Mouse (Mus musculus) MN1 (cell line): Measurements from ENCODE around the gene Pfkm.

Source experiments
- DNase-seq: peaks from one replicate; pipeline ENCODE4 v3.0.0-alpha.2; 2016; ENCODE audit warnings: low spot score

Gene Pfkm

DNA sequence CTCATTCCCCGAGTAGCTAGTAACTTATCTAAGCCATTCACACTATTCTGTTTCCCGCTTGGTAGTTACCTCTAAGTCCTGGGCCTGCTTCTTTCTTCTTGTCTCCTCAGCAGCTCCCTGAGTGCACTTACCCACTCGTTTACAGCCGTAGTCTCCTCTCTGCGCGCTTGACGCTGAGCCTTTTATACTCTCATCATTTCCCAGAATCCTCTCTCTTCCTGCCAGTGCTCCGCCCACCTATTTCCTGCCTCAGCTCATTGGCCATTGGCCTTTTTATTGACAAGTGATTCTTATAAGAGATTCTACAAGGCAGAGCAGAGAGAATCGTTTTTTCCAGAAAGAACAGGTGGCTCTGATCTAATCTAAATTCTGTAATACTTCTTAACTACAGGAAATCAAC is 6.1 kb downstream of the Pfkm start:
- no peak for DNase-seq

- DNase-seq = no peak
Observed at GRCm38 (mm10) chr15:98102401-98102800, 10.0 kb downstream of the Pfkm start.

DNA sequence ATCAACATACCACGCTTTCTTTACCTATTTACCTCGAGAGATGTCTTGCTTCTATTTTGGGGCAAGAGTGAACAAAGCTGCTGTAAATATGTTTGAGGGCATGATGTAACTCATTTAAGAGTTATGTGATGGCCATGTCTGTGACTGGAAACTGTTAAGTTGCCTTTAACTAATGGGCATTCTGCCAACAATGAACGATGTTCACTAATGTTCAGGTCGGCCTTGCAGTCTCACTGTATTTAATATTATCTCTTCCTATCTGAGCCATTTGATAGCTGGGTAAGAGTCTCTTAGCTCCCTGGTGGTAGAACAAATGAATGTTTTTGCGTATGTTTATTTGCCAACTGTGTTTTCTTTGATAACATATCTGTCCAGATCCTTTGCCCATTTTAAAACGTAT is 14.1 kb downstream of the Pfkm start:
- peak; percentile 58 for DNase-seq

- no peak for DNase-seq
Observed at GRCm38 (mm10) chr15:98107230-98107629, 14.8 kb downstream of the Pfkm start.

- peak; percentile 37 for DNase-seq
Observed at GRCm38 (mm10) chr15:98107703-98108296, 15.4 kb downstream of the Pfkm start.

- peak; percentile 87 for DNase-seq
Observed at GRCm38 (mm10) chr15:98108297-98109152, 16.1 kb downstream of the Pfkm start.

GRCm38 (mm10) chr15:98111791-98112190 is 19.4 kb downstream of the Pfkm start:
- peak; percentile 80 for DNase-seq

- no peak for DNase-seq
Observed at GRCm38 (mm10) chr15:98114098-98114851, 21.9 kb downstream of the Pfkm start.

DNA sequence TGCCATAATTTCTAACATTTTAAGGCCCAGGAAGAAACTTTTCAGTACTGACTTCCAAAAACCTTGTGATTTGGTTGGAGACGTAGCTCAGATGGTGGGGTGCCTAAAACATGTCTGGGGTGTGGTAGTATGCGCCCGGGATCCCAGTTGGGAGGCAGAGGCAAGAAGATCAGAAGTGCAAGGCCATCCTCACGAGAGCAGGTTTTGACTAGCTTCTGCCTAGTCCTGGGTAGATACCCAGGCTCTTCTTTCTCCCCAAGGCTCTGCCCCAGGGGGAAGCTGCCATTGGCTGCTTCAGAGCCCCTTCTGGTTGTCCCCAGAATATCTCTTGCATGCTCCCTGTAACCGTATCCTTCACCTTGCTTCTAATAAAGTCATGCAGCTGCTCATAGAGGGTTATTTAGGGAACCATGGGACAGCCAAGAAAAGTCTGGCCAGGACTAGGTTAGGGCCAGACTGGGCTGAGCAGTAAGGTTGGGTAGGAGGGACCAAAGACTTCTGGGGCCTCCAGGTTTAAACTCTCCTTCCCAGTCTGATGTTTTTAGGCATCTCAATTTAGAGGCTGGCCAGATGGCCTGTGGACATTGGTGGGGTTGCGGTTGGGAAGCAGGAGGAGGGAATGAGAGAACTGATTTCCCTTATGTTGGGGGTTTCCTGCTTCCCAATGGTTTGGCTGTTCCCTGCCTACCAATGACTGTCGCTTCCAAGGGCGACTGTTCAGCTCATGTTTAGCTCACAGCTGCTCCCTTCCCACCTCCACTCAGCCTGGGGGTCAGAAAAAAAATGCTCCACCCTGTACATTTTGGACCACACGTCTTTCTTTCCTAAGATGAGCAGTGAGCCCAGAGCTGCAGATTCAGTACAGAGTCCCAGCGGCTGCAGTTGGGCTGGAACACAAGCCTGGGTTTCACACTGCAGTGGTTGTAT is 22.7 kb downstream of the Pfkm start:
- DNase-seq = no peak

DNA sequence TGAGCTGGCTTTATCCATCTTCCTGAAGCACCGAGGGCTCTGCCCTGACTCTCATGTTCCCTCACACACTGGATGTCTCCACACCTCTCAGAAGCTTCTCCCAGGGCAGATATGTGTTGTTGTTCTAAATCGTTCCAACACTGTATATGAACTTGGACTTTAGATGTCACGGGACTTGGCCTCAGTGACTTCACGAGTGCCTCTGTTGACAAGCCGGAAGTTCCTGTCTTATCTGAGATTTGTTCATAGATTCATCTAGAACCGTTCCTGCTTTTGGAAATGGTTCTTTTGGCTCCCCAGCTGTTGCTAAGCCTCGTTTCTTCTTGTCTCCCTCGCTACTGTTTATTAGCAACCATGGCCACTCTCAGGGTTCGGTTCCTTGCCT is 23.4 kb downstream of the Pfkm start:
- no peak for DNase-seq

- no peak for DNase-seq
Observed at GRCm38 (mm10) chr15:98116287-98116686, 23.9 kb downstream of the Pfkm start.

DNA sequence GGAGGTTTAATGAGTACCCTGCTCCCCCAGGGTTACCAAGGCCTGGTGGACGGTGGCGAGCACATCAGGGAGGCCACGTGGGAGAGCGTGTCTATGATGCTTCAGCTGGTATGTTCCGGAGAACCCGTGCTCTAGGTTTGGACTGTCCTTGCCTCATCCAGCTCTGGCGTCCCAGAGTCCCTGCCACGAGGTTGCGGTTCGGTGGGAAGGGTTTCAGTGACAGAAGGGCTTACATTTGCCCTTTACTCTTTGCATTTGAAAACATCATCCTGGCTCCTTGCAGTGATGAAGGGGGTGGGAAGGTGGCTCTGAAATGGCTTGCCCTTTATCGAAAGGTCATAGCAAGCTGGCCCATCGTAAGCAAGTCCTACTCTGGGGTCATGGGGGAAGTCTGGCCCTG is 27.0 kb downstream of the Pfkm start:
- no peak for DNase-seq

- no peak for DNase-seq
Observed at GRCm38 (mm10) chr15:98120831-98121230, 28.4 kb downstream of the Pfkm start.

- no peak for DNase-seq
Observed at GRCm38 (mm10) chr15:98131001-98131400, 38.6 kb downstream of the Pfkm start.

DNA sequence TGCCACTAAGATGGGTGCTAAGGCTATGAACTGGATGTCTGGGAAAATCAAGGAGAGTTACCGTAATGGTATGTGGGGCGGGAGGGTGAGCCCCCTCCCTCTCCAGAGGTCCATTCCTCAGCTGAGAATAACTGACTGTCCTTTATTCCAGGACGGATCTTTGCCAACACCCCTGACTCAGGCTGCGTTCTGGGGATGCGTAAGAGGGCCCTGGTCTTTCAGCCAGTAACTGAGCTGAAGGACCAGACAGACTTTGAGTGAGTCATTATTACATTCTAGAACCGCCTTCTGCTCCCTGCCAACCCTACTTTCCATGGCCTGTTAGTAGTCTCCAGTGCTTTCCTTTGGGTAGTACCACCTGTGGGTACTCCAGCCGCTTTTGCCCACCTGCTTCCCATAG is 39.1 kb downstream of the Pfkm start:
- no peak for DNase-seq

- no peak for DNase-seq
Observed at GRCm38 (mm10) chr15:98131942-98132655, 39.7 kb downstream of the Pfkm start.

DNA sequence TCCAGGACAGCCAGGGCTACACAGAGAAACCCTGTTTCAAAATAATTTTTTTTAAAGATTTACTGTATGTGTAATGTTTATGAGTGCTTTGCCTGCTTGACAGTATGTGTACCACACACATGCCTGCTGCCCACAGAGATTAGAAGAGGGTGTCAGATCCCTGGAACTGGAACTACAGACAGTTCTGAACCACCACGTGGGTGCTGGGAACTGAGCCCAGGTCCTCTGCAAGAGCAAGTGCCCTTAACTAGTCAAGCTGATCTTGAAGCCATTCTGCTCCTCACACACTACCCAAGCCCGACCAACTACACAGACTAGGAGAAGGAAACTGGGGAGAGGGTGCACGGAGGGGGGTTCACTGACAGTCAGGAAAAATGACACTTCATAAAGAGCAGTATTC is 41.1 kb downstream of the Pfkm start:
- DNase-seq = no peak

DNA sequence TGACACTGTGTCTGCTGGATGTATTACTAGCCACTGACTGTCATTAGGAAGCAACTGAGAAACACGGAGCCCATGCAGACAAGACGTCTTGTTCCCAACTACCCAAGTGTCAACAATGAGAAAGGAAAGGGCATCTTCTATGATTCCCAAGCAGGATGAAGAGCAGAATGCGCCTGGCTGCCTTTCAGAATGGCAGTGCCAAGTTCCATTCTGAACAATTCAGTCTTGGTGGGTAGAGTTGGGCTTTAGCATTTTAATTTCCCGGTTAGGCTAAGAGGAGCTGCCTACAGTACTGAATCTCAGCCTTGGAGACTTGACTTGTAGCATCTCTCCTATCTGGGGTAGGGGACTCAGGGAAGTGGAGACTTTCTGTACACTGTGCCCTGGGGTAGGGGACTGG is 41.6 kb downstream of the Pfkm start:
- no peak for DNase-seq

DNA sequence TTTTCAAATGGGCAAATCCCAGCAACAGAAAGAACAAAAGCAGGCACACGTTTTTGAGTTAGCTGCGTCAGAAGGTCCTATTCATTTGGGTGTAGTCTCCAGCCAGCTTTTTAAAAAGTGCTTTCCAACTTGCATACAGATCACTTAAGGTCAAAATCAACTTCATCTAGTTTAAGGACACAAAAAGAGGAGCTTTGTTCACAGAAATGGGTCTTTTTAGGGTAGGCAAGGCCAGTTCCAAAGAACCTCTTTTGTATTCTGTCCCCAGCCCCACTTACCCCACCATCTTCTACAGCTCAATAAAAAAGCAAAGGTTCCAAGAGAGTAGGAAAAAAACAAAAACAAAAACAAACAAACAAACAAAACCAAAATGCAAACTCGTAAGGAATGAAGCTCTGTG is 42.3 kb downstream of the Pfkm start:
- no peak for DNase-seq

DNA sequence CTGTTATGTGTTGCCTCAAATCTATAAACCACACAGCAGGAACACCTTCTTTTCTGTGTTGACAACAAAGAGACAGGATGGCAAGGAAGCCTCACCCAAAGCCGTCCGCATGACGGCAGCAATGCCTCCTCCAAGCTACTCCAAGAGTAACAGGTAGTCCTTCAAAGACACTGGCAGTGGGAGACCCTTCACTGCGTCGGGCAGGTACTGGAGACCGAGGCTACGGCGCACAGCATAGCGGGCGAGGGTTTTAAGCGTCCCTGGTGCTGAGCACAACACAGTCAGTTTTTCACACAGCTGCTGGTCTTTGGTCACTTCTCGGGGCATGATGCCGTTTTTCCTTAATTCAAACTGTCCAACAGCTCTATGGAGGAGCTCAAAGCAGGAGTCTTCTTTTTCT is 43.3 kb downstream of the Pfkm start:
- no peak for DNase-seq

- no peak for DNase-seq
Observed at GRCm38 (mm10) chr15:98136871-98137270, 44.5 kb downstream of the Pfkm start.
